15 mouse cellular contexts compared by ENCODE assay signal in the genomic region with DNA sequence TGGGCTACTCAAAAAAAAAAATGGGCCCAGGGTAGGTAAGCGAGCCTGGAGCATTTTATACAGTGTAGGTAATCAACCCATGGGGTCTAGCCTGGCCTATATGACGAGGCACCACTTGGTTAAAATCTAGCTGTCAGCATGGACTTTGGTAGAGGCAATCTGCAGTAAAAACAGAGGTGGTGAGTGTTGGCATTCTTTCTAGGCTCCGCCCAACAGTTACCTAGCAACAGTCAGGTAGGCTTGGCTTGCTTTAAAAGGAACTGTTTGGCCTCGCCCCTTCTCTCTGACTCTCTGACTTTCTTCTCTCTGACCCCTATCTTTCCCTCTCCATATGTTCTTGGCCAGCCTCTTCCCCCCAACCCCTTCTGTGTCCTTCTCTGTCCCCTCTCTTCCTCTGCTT.
DNase-seq lines count a peak whose midpoint lies in the region; ATAC-seq and TF ChIP-seq lines count a peak whose summit lies in the region.
"Had no signal": no experiment of that assay in that cellular context is flagged by ENCODE, and none has a peak within 500 bp of the region (broad histone marks: within the 10 kb centered on the region; RNA-seq: fewer than 3 reads in every experiment).

No protein-coding gene starts in this region.

- H3K4me3 ChIP-seq in forebrain, embryonic 10.5 days, result no peak overlapping the region
- H3K4me3 ChIP-seq in forebrain, embryonic 16.5 days (replicated peaks; ENCODE audit: low read length), result no peak overlapping the region
- H3K4me3 ChIP-seq in ES-E14 (ENCODE audit: insufficient read depth in 1 of 2, low read depth in 1 of 2, low read length in 2 of 2, poor library complexity in 1 of 2, severe bottlenecking in 1 of 2), result no peak overlapping the region
- no peak overlapping the region for H3K4me3 ChIP-seq in kidney, embryonic 16.5 days (ENCODE audit: low read length)
- no peak overlapping the region for H3K4me3 ChIP-seq in liver, embryonic 11.5 days (ENCODE audit: low read depth, low read length)
- H3K4me3 ChIP-seq: forebrain, embryonic 15.5 days; limb, embryonic 12.5 days; myocyte had no signal

- peaks cover 42% of the 10 kb centered on the region for H3K4me1 ChIP-seq in forebrain, embryonic 10.5 days
- H3K4me1 ChIP-seq in forebrain, embryonic 16.5 days (replicated peaks; ENCODE audit: control insufficient read depth, insufficient read depth, low read length), result peaks cover 5% of the 10 kb centered on the region; the same call in 1 of the 2 replicates
- peaks cover 4 to 5% of the 10 kb centered on the region in 2 experiments; a peak in 3 of 4 replicates for H3K4me1 ChIP-seq in ES-E14 (ENCODE audit: control insufficient read depth in 2 of 2, insufficient read depth in 2 of 2, low read length in 2 of 2, poor library complexity in 1 of 2)
- peaks cover 17% of the 10 kb centered on the region for H3K4me1 ChIP-seq in kidney, embryonic 16.5 days (ENCODE audit: insufficient read depth, low read length)
- 0 out of 2 replicates have a peak, but pooled peaks cover 5% of the 10 kb centered on the region for H3K4me1 ChIP-seq in liver, embryonic 11.5 days (replicated peaks; ENCODE audit: control insufficient read depth, insufficient read depth, low read length)

- no peak for ATAC-seq in forebrain, embryonic 16.5 days
- ATAC-seq in kidney, embryonic 16.5 days (ENCODE audit: low FRiP score, low TSS enrichment), result no peak
- ATAC-seq in liver, embryonic 11.5 days (replicated peaks; ENCODE audit: low FRiP score), result no peak
- ATAC-seq: forebrain, embryonic 15.5 days had no signal

- peak overlapping the region; percentile 82; the same call in 1 of the 2 replicates for H3K27ac ChIP-seq in forebrain, embryonic 10.5 days
- no peak overlapping the region for H3K27ac ChIP-seq in forebrain, embryonic 16.5 days (ENCODE audit: low read length)
- H3K27ac ChIP-seq in ES-E14 (ENCODE audit: insufficient read depth, low read depth, low read length, poor library complexity, severe bottlenecking), result no peak overlapping the region
- H3K27ac ChIP-seq in kidney, embryonic 16.5 days (ENCODE audit: low read length), result peak overlapping the region; percentile 61; the same call in 1 of the 2 replicates
- H3K27ac ChIP-seq in liver, embryonic 11.5 days (ENCODE audit: low read depth, low read length), result no peak overlapping the region
- H3K27ac ChIP-seq: forebrain, embryonic 15.5 days; limb, embryonic 12.5 days had no signal

- H3K27me3 ChIP-seq in forebrain, embryonic 10.5 days (ENCODE audit: poor library complexity, severe bottlenecking), result no peaks in the 10 kb centered on the region
- H3K27me3 ChIP-seq in forebrain, embryonic 16.5 days (replicated peaks; ENCODE audit: control insufficient read depth, insufficient read depth, low read length), result no peaks in the 10 kb centered on the region
- H3K27me3 ChIP-seq in kidney, embryonic 16.5 days (ENCODE audit: insufficient read depth, low read length), result no peaks in the 10 kb centered on the region
- H3K27me3 ChIP-seq in liver, embryonic 11.5 days (replicated peaks; ENCODE audit: control insufficient read depth, insufficient read depth, low read length), result no peaks in the 10 kb centered on the region
- H3K27me3 ChIP-seq: forebrain, embryonic 15.5 days; limb, embryonic 12.5 days; Patski had no signal

- no peak overlapping the region for H3K4me2 ChIP-seq in forebrain, embryonic 16.5 days (ENCODE audit: low read length)
- no peak overlapping the region for H3K4me2 ChIP-seq in kidney, embryonic 16.5 days (replicated peaks; ENCODE audit: low read depth, low read length)
- H3K4me2 ChIP-seq in liver, embryonic 11.5 days, result no peak overlapping the region
- H3K4me2 ChIP-seq: forebrain, embryonic 15.5 days; limb, embryonic 12.5 days had no signal

- no peaks in the 10 kb centered on the region for H3K9me3 ChIP-seq in forebrain, embryonic 10.5 days
- no peaks in the 10 kb centered on the region for H3K9me3 ChIP-seq in forebrain, embryonic 16.5 days (ENCODE audit: control insufficient read depth, low read length)
- no peaks in the 10 kb centered on the region for H3K9me3 ChIP-seq in ES-E14 (ENCODE audit: control insufficient read depth, insufficient read depth, low read depth, low read length)
- no peaks in the 10 kb centered on the region for H3K9me3 ChIP-seq in kidney, embryonic 16.5 days (ENCODE audit: low read length)
- H3K9me3 ChIP-seq in liver, embryonic 11.5 days (ENCODE audit: control insufficient read depth, low read length), result no peaks in the 10 kb centered on the region
- H3K9me3 ChIP-seq: forebrain, embryonic 15.5 days; limb, embryonic 12.5 days had no signal

- DNase-seq in forebrain, embryonic 10.5 days (ENCODE audit: extremely low spot score, low spot score), result no peak
- DNase-seq in ES-E14 (ENCODE audit: low read depth, low spot score), result peak; percentile 35
- DNase-seq in lung, postnatal 25 days (ENCODE audit: low spot score), result peak; percentile 67
- no peak for DNase-seq in liver, embryonic 11.5 days (ENCODE audit: low spot score)
- no peak for DNase-seq in testis, postnatal 14 days (ENCODE audit: low spot score)
- no peak for DNase-seq in urinary bladder, postnatal 4 days (ENCODE audit: low spot score in 2 of 2)
- DNase-seq: cerebellum, adult 9-10 months; heart, postnatal 4 days; retina, postnatal 1 day had no signal

- no peak overlapping the region for H3K9ac ChIP-seq in forebrain, embryonic 16.5 days (replicated peaks; ENCODE audit: low read depth, low read length)
- H3K9ac ChIP-seq in ES-E14 (ENCODE audit: insufficient read depth, low read depth, low read length, poor library complexity, severe bottlenecking), result no peak overlapping the region
- H3K9ac ChIP-seq in kidney, embryonic 16.5 days (replicated peaks; ENCODE audit: low read length), result no peak overlapping the region
- no peak overlapping the region for H3K9ac ChIP-seq in liver, embryonic 11.5 days (ENCODE audit: low read depth, low read length)
- H3K9ac ChIP-seq: forebrain, embryonic 15.5 days; limb, embryonic 12.5 days had no signal

- H3K36me3 ChIP-seq in forebrain, embryonic 10.5 days (replicated peaks), result no peaks in the 10 kb centered on the region
- no peaks in the 10 kb centered on the region for H3K36me3 ChIP-seq in forebrain, embryonic 16.5 days (ENCODE audit: control insufficient read depth, insufficient read depth)
- no peaks in the 10 kb centered on the region for H3K36me3 ChIP-seq in ES-E14 (ENCODE audit: control insufficient read depth, insufficient read depth, low read length, poor library complexity, severe bottlenecking)
- no peaks in the 10 kb centered on the region for H3K36me3 ChIP-seq in kidney, embryonic 16.5 days (ENCODE audit: insufficient read depth, low read length)
- H3K36me3 ChIP-seq in liver, embryonic 11.5 days (ENCODE audit: control insufficient read depth, insufficient read depth, low read length), result no peaks in the 10 kb centered on the region
- H3K36me3 ChIP-seq: forebrain, embryonic 15.5 days; limb, embryonic 12.5 days had no signal

- 69% methylated on average over 4 of the region's 4 CpGs for WGBS in forebrain, embryonic 10.5 days
- 66% methylated on average over 4 of the region's 4 CpGs for WGBS in forebrain, embryonic 16.5 days
- WGBS in kidney, embryonic 16.5 days, result 66% methylated on average over 4 of the region's 4 CpGs
- 57% methylated on average over 4 of the region's 4 CpGs for WGBS in liver, embryonic 11.5 days

- in situ Hi-C loops in ES-E14 (cut with MboI; ENCODE audit: low sequenced_read_pairs in 2 of 2, unreplicated experiment in 2 of 2), result no loop called here

TF ChIP-seq in ES-E14, 5 proteins besides CTCF, POLR2A, EP300 and RAD21:
- TF ChIP-seq HCFC1 (IDR thresholded peaks at IDR 0.05; ENCODE audit: borderline replicate concordance, insufficient read depth, low read length) (no peak), MAFK (IDR thresholded peaks at IDR 0.05; ENCODE audit: insufficient read depth, low read depth, low read length) (no peak), ZNF384 (IDR thresholded peaks at IDR 0.05; ENCODE audit: low read depth, low read length) (no peak), CHD2 (IDR thresholded peaks at IDR 0.05; ENCODE audit: low read depth, low read length) (no peak), ZC3H11A (IDR thresholded peaks at IDR 0.05; ENCODE audit: borderline replicate concordance, low read depth, low read length) (no peak)
TF ChIP-seq in ES-E14: peak in this region for 0.

Comparison
In these comparisons a context has a peak if more than half of its experiments do, and no peak if none do; other contexts are left out.
1. H3K27ac ChIP-seq: peak in forebrain, embryonic 10.5 days (single experiment) and kidney, embryonic 16.5 days (single experiment); none in forebrain, embryonic 16.5 days (single experiment), ES-E14 (single experiment) and liver, embryonic 11.5 days (single experiment).
2. DNase-seq: peak in ES-E14 (single experiment) and lung, postnatal 25 days (single experiment); none in forebrain, embryonic 10.5 days (single experiment), liver, embryonic 11.5 days (single experiment), testis, postnatal 14 days (single experiment) and urinary bladder, postnatal 4 days (0 of 2).